Mouse (Mus musculus) neural tube, embryonic 11.5 days (tissue): ENCODE measurements at regions not wholly inside any gene's neighbourhood (a gene's known extent, or its start where the extent isn't known, plus 50 kb on each side); places are given as distances from the start of the nearest gene placed in this dataset.

ENCODE experiments used
- ATAC-seq: fragments of 200-750 bp; cut with Nextera tagmentation; 2 replicates; pipeline ENCODE4 v1.8.0; 2017; ENCODE audit warnings: moderate number of reproducible peaks, mild to moderate bottlenecking, moderate TSS enrichment, moderate library complexity; ENCODE audit not compliant: insufficient read depth, low FRiP score, low TSS enrichment
- DNase-seq: peaks from one replicate; pipeline ENCODE4 v3.0.0-alpha.2; 2015; ENCODE audit warnings: low spot score
- H3K27ac ChIP-seq: fragments of 300-500 bp; sonication (generic); 2 replicates; pipeline ENCODE4 v1.5.1; 2014; ENCODE audit warnings: low read depth, mild to moderate bottlenecking, low read length
- H3K27me3 ChIP-seq: fragments of 300-500 bp; sonication (generic); 2 replicates; pipeline ENCODE4 v1.6.1; 2014; ENCODE audit warnings: mild to moderate bottlenecking, low read length, mixed read lengths; ENCODE audit not compliant: control insufficient read depth, insufficient read depth
- H3K36me3 ChIP-seq: fragments of 300-500 bp; sonication (generic); 2 replicates; pipeline ENCODE4 v1.6.1; 2014; ENCODE audit warnings: mild to moderate bottlenecking, low read length, moderate library complexity, mixed read lengths; ENCODE audit not compliant: control insufficient read depth, insufficient read depth
- H3K4me1 ChIP-seq: fragments of 300-500 bp; sonication (generic); 2 replicates; pipeline ENCODE4 v1.6.1; 2014; ENCODE audit warnings: low read length, mixed read lengths; ENCODE audit not compliant: control insufficient read depth, insufficient read depth
- H3K4me2 ChIP-seq: fragments of 300-500 bp; sonication (generic); 2 replicates; pipeline ENCODE4 v1.6.1; 2014; ENCODE audit warnings: low read depth, mild to moderate bottlenecking, moderate library complexity
- H3K4me3 ChIP-seq: fragments of 300-500 bp; sonication (generic); 2 replicates; pipeline ENCODE4 v1.5.1; 2014; ENCODE audit warnings: low read depth, low read length
- H3K9ac ChIP-seq: fragments of 300-500 bp; sonication (generic); 2 replicates; pipeline ENCODE4 v1.6.1; 2014; ENCODE audit warnings: mild to moderate bottlenecking, low read length
- H3K9me3 ChIP-seq: fragments of 300-500 bp; sonication (generic); 2 replicates; pipeline ENCODE4 v1.6.1; 2016; ENCODE audit warnings: low read length; ENCODE audit not compliant: control insufficient read depth
- WGBS: fragments of 180-500 bp; shearing (Covaris S2); extraction: QIAGEN DNeasy Blood & Tissue Kit; methylation state at CpG from one replicate; pipeline ENCODE4 v1.1.7; 2014; 5-methylcytosine and 5-hydroxymethylcytosine counted together

- H3K9me3 ChIP-seq: no peaks in the 10 kb centered on the region
- H3K4me1 ChIP-seq: no peaks in the 10 kb centered on the region
- no peak overlapping the region for H3K27ac ChIP-seq
- 86% methylated on average over 1 of the region's 1 CpGs for WGBS
- H3K4me2 ChIP-seq: no peak overlapping the region
- ATAC-seq (no peak), DNase-seq (no peak)
- no peaks in the 10 kb centered on the region for H3K27me3 ChIP-seq
- H3K9ac ChIP-seq: no peak overlapping the region
- H3K4me3 ChIP-seq: no peak overlapping the region
- H3K36me3 ChIP-seq: no peaks in the 10 kb centered on the region
These were observed 58.1 kb upstream of the Clstn2 start for GRCm38 (mm10) chr9:98091105-98091504.

- no peaks in the 10 kb centered on the region for H3K36me3 ChIP-seq
- WGBS: 87% methylated on average over 10 of the region's 10 CpGs
- no peak for ATAC-seq
- H3K27ac ChIP-seq: no peak overlapping the region
- DNase-seq: no peak
- no peaks in the 10 kb centered on the region for H3K27me3 ChIP-seq
- H3K4me3 ChIP-seq: no peak overlapping the region
- no peaks in the 10 kb centered on the region for H3K4me1 ChIP-seq
- no peak overlapping the region for H3K4me2 ChIP-seq
- H3K9me3 ChIP-seq: no peaks in the 10 kb centered on the region
- H3K9ac ChIP-seq: no peak overlapping the region
These were observed 62.2 kb upstream of the Clstn2 start for GRCm38 (mm10) chr9:98095064-98095790.

GRCm38 (mm10) chr9:98123390-98123789 lies 90.4 kb upstream of the Clstn2 start:
- Histone ChIP-seq H3K4me2 (no peak overlapping the region), H3K4me3 (no peak overlapping the region), H3K9ac (no peak overlapping the region), H3K27me3 (no peaks in the 10 kb centered on the region), H3K4me1 (no peaks in the 10 kb centered on the region), H3K36me3 (no peaks in the 10 kb centered on the region), H3K27ac (no peak overlapping the region), H3K9me3 (no peaks in the 10 kb centered on the region)
- 66% methylated on average over 6 of the region's 6 CpGs for WGBS
- no peak for DNase-seq
- ATAC-seq: no peak

GRCm38 (mm10) chr9:98129596-98129995 lies 96.6 kb upstream of the Clstn2 start:
- H3K36me3 ChIP-seq: no peaks in the 10 kb centered on the region
- WGBS: 80% methylated on average over 4 of the region's 4 CpGs
- H3K4me3 ChIP-seq: no peak overlapping the region
- H3K4me1 ChIP-seq: no peaks in the 10 kb centered on the region
- no peaks in the 10 kb centered on the region for H3K9me3 ChIP-seq
- no peak overlapping the region for H3K27ac ChIP-seq
- no peak overlapping the region for H3K9ac ChIP-seq
- no peak for ATAC-seq
- no peaks in the 10 kb centered on the region for H3K27me3 ChIP-seq
- H3K4me2 ChIP-seq: no peak overlapping the region
- no peak for DNase-seq

DNA sequence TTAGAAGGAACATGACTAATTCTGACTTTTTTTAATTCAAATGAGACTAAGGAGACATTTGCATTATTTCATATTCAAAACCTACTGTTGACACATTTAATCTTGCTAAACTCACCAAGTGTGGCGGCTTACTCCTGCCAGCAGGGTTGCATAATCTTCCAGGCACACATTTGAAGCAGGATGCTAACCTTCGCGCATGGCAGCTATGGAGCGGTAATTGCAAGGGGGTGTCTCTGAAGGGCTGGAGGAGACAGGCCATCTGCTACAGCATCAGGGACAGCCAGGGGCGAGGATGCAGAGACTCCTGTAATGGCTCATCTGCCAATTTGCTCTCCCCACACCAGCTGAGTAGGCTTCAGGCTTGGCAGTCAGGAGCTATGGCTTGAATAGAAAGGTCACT lies 97.9 kb upstream of the Clstn2 start:
- Histone ChIP-seq H3K4me2 (no peak overlapping the region), H3K9ac (no peak overlapping the region), H3K4me1 (no peaks in the 10 kb centered on the region), H3K27me3 (no peaks in the 10 kb centered on the region), H3K36me3 (no peaks in the 10 kb centered on the region), H3K9me3 (no peaks in the 10 kb centered on the region), H3K4me3 (no peak overlapping the region), H3K27ac (no peak overlapping the region)
- ATAC-seq (no peak), DNase-seq (no peak)
- 68% methylated on average over 5 of the region's 5 CpGs for WGBS

GRCm38 (mm10) chr9:98140546-98140945 lies 107.6 kb upstream of the Clstn2 start:
- Histone ChIP-seq H3K4me1 (no peaks in the 10 kb centered on the region), H3K9ac (no peak overlapping the region), H3K4me3 (no peak overlapping the region), H3K9me3 (no peaks in the 10 kb centered on the region), H3K27me3 (no peaks in the 10 kb centered on the region), H3K27ac (no peak overlapping the region), H3K4me2 (no peak overlapping the region), H3K36me3 (no peaks in the 10 kb centered on the region)
- ATAC-seq (no peak), DNase-seq (no peak)

DNA sequence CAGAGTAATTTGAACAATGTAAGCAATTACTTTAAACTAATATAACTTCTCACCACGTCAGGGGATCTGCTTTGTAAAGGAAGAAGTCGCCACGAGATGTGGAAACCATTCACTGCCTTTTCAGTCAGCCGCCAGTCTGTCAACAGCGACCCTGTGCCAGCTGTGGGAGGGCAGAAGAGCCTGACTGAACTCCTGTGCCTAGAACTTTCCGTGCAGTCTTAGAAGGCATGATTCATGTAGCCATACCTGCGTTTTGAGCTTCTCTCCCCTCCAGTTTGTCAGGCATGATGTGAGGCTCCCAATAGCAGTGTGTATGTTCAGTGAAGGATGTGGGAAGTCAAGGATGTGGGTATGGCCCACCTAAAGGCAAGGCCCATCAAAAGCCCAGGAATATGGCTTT lies 109.1 kb upstream of the Clstn2 start:
- DNase-seq (no peak), ATAC-seq (no peak)
- Histone ChIP-seq H3K27me3 (no peaks in the 10 kb centered on the region), H3K4me3 (no peak overlapping the region), H3K27ac (no peak overlapping the region), H3K9ac (no peak overlapping the region), H3K4me2 (no peak overlapping the region), H3K9me3 (no peaks in the 10 kb centered on the region), H3K36me3 (no peaks in the 10 kb centered on the region), H3K4me1 (no peaks in the 10 kb centered on the region)
- WGBS: 72% methylated on average over 7 of the region's 7 CpGs

DNA sequence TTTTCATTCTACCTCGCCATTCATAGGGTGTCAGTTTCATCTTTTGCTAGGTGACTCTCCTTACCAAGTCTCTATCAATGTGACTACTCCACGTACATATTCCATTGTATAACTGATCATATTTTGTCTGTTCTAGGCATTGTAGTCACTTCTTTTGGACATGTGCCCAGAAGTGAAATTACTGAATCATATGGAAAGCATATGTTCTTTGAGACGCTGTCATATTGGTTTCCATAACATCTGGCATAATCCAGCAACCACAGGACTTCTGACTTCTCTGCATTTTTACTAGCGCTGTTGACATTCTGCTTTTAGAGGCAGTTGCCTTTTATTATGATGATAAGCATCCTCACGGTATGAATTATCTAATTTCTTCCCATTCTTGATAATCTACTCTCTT lies 113.9 kb upstream of the Clstn2 start:
- 85% methylated on average over 5 of the region's 5 CpGs for WGBS

DNA sequence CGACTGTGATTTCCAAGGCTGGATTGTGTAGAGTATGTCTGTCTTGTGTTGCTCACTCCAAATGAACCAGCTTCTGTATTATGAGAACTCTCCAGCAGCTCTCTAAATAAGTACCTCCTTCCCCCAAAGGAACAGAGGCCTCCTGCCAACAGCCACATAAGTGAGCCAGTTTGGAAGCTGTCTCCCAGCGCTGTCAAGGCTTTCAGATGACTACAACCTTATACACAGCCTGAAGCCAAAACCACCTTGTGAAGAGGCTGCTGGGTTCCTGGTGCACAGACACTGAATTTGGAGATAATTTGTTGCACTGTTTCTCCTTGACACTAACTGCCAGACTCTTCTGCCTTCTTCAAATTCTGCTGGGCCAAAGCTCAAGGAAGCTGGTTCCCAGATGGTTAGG lies 125.4 kb upstream of the Clstn2 start:
- ATAC-seq (no peak), DNase-seq (no peak)
- Histone ChIP-seq H3K36me3 (no peaks in the 10 kb centered on the region), H3K4me2 (no peak overlapping the region), H3K27ac (no peak overlapping the region), H3K4me1 (no peaks in the 10 kb centered on the region), H3K27me3 (no peaks in the 10 kb centered on the region), H3K9ac (no peak overlapping the region), H3K9me3 (no peaks in the 10 kb centered on the region), H3K4me3 (no peak overlapping the region)
- WGBS: 92% methylated on average over 2 of the region's 2 CpGs

More for the DNA sequence above, 113.9 kb upstream of the Clstn2 start:
- no peaks in the 10 kb centered on the region for H3K4me1 ChIP-seq
- no peak overlapping the region for H3K4me2 ChIP-seq
- no peak for DNase-seq
- no peak for ATAC-seq
- no peaks in the 10 kb centered on the region for H3K27me3 ChIP-seq
- H3K36me3 ChIP-seq: no peaks in the 10 kb centered on the region
- no peak overlapping the region for H3K4me3 ChIP-seq
- H3K27ac ChIP-seq: no peak overlapping the region
- no peaks in the 10 kb centered on the region for H3K9me3 ChIP-seq
- H3K9ac ChIP-seq: no peak overlapping the region
